Mouse (Mus musculus) v-Abl transformed pro-B cells (cell line): ENCODE measurements around the gene Slc29a1.

ENCODE experiments used
- in situ Hi-C, 2 experiments: fragments of 400-800 bp; cut with MboI; formaldehyde crosslinking; loops; one replicate each; pipeline ENCODE4 v1.15.1; 2025; ENCODE audit not compliant: unreplicated experiment in 2 of 2

Gene Slc29a1

DNA sequence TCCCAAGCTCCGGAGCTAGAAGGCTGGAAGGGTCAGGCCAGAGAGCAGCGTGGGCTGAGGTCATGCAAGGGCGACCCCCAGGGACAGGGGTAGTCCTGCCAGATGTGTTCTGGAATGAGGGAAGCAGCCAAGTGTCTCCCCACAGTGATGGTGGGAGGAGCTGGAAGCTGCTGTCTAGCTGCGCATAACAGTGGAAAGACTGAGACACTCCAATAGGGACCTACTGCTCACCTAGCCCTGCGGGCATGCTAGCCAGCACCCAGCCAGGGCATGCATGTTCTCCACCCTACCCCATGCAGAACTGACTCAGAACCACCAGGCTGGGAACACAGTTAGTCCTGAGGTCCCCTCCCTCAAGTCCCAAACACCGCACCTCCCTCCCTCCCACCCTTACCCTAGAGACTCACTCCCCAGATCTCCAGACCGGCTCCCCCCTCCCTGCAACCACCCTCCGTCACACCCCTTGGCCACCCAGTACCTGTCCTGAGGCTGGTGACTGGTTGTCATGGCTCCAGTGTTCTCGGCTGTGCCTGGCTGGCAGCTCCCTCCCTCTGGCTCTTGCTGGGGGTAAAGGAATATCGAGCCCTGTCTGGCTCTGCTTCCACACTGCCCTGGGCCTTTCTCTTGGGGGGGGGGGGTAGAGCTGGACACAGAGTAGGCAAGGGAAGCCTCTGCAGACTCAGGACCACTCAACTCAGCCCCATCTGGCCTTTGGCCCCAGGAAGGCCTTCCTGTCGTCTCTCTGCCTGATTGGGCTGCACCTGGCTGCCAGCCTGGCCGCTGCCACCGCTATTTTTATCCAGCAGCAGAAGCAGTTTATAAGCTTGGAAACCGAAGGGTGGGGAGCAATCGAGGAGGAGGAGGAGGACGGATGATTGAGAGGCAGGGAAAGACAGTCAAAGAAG, 7.5 kb downstream of the Slc29a1 start:
- in situ Hi-C loops: loop anchor here in 1 of 2 experiments (5.0 kb wide), 1 partner anchor 35 kb away; no protein-coding TSS in a partner anchor

DNA sequence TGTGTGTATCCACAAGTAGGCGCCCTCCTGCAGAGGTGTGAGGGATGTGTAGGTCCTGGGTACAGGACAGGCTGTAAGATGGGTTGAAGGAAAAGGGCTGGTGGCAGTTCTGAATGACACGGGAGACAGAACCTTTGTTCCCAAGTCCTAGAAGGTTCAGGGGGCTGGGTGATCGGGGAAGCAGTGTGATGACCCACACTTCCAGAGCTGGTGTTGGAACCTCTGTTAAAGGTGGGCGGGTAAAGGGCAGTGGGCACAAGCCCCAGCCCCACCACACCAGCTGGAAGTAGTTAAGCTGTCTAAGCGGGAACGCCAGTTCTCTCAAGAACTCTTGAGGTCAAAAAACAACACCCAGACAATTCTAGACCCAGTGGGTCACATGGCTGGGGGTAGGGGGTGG, 9.0 kb downstream of the Slc29a1 start:
- in situ Hi-C loops: loop anchor here in 1 of 2 experiments (5.0 kb wide), 1 partner anchor 37 kb away; no protein-coding TSS in a partner anchor

DNA sequence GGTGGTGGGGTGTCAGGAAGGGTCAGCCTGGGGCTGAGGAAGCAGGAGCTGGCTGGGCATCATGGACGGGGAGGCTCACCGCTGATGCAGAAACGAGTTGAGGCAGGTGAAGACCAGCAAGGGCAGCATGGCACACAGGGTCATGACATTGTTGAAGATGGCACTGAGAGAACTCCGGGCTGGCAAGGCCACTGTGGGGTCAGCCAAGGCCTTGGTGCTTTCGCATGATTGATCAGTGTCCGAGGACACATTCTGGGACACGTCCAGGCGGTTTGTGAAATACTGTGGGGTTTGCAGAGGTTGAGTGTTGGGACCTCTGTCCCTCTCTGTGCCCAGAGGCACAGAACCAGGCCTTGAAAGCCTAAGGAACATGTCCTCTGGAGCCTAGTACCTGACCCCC, 9.6 kb downstream of the Slc29a1 start:
- in situ Hi-C loops: loop anchor here (5.0 kb wide), 2 partner anchors 37 to 127 kb away; no protein-coding TSS in a partner anchor

DNA sequence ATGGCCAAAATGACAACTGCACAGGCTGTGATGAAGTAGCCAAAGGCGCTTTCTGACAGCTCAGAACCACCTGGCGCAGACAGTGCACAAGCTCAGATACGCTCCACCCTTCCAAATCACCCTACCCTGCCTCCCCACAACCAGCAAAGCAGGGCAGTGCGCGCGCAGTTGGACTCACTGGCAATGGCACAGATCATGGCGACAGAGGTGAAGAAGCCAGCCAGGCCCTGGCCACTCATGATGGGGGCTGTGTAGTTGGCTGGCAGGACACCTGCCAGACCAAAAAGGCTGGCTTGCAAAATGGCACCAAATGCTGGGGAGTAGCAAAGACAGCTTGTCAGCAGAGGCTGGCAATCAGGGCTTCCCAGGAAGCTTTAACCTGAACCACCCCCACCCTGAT, 10.2 kb downstream of the Slc29a1 start:
- in situ Hi-C loops: loop anchor here in 1 of 2 experiments (5.0 kb wide), 2 partner anchors 38 to 128 kb away; no protein-coding TSS in a partner anchor

DNA sequence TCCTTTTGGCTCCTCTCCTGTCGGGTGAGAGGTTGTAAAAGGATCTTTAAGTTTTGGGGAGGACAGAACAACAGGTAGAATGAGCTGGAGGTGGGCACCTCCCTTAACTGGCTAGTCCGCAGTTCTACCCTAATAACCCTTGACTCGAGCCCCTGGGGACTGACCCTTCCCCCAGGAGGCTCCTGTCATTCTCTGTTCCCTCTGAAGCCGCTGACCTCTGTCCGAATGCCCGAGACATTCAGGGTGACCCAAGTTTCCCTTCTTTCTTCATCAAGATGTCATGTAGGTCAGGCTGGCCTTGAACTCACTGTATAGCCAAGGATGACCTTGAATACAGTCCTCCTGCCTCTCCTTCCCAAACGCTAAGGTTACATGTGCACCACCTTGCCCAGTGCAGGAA, 11.0 kb downstream of the Slc29a1 start:
- in situ Hi-C loops: loop anchor here in 1 of 2 experiments (5.0 kb wide), 2 partner anchors 39 to 129 kb away; no protein-coding TSS in a partner anchor

DNA sequence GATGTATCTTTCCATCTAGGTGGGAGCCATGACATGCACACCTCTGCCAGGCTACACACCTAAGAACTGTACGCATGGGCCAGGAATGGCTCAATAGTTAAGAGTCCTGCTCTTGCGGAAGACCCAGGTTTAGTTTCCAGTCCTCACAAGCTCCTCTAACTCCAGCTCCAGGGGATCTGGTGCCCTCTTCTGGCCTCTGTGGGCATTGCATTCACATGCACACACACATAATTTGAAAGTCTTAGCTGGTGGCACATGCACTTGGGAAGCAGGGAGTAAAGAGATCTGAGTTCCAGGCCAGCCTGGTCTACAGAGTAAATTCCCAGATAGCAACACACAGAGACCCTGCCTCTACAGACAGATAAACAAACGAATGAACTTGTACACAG, 13.0 kb downstream of the Slc29a1 start:
- in situ Hi-C loops: loop anchor here in 1 of 2 experiments (5.0 kb wide), 2 partner anchors 41 to 131 kb away; no protein-coding TSS in a partner anchor

DNA sequence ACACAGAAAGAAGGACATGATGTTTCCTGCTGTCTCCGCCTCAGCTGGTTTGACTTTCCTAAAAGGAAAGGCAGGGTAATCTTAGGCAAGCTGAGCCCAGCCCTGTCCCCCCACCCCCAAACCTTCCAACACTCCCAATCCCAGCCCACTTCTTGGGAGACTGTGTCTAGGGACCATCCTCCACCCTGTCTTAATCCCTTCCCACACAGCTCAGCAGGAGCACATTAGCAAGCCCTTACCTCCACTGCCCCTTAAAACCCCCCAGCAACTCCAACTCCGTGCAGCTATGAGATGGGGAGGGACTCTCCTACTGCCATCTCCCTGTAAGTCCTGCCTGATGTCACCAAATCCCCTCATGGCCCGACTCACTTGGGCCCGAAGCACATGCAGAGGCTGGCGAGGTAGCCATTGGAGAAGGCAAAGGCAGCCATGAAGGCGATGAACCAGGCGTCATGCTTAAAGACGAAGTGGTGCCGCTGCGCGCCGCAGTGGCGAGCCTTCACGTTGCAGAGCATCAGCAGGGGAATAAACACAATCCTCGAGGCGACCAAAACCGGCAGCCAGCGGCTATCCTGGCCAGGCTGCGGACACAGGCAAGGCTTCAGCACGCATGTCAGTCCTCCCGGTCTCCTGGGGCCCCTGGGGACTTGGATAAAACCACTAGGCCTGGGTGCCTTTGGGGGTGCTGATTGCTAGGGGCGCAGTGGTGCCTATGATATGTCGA, 13.5 kb downstream of the Slc29a1 start:
- in situ Hi-C loops: loop anchor here in 1 of 2 experiments (5.0 kb wide), 2 partner anchors 41 to 131 kb away; no protein-coding TSS in a partner anchor

DNA sequence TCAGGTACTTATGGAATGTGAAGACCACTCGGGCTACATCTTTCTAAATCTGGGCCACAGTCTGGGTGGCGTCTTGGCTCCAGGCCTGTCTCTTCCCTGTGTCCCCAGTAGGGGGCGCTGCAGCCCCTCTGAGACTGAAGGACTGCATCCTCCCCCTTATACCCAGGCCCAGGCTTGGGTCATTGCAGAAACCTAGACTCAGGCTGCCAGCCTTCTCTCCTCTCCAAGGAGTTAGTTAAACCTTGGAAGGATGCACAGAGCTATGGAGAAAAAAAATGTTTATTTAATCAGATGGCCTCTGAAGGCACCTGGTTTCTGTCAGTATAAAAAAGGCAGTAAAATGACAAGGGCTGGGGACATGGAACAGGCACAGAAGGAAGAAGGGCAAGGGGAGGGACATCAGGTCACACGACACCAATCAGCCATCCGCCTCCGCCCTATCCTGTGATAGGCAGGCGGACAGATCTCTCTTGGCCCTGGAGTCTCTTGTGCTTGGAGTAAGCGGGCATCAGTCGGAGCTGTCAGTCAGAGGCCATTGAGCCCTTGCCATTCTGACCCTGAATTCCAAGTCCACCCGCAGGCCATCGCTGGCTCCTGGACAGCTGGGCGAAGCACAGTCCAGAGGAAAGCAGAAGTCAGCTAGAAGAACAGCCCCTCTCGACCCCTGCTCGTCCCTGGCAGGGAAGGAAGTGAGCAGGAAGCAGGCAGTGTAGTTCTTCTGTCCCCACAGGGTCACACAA, 14.3 kb downstream of the Slc29a1 start:
- in situ Hi-C loops: loop anchor here (5.0 kb wide), 2 partner anchors 42 to 132 kb away; no protein-coding TSS in a partner anchor

DNA sequence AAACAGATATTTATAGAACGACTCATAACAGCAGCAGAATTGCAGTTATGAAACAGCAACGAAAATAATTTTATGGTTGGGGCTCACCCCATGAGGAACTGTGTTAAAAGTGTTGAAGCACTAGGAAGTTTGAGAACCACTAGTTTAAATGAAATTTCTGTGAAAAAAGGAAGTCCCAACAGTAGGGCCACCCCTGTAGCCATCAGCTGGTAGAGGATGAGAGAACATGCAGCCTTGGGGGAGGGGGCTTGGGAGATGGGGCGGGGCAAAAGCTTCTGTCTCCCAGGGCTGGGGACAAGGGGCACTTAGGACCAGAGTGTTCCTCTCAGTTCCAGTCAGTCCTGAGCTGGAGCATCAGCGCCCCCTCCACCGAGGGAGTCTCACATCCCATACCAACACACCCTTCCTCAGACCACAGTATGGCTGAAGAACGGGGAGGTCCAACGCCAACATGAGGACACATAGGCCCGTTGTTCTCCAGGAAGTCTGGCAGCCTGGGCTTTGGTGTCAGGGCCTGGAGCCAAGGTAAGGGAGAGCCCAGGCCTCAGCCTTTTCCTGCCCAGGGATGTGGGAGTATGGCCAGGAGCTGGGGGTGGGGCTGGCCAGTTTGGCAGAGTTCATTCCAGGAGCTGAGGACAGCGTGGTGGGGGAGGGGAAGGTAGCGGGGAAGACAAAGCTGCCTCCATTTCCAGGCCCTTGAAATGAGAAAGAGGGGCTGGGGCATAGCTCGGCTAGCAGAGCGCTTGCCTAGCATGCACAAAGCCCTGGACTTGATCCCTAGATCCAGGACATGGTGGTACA, 15.1 kb downstream of the Slc29a1 start:
- in situ Hi-C loops: loop anchor here in 1 of 2 experiments (5.0 kb wide), 1 partner anchor 133 kb away; no protein-coding TSS in a partner anchor

DNA sequence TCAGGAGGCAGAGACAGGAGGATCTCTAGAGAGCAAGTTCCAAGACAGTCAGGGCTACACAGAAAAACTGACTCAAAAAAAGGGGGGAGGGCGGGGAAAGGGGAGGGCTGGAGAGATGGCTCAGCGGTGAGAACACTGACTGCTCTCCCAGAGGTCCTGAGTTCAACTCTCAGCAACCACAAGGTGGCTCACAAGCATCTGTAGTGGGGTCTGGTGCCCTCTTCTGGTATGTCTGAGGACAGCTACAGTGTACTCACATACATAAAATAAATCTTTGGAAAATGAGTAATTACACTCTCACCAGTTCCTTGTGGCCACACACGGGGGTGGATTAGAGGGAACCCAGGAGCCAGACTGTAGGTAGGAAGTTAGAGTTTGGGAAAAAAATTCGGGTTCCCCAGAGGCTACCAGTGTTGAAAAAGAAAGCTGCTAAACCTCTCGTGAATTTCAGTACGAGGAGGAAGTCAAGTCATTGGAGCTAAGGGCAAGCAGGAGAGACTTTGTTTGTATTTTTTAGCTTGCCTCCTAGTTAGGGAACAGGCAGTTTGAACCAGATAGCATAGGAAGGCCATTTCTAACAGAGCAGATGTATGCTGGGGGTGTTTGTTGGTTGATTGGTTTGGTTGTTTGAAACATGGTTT, 16.6 kb downstream of the Slc29a1 start:
- in situ Hi-C loops: loop anchor here in 1 of 2 experiments (5.0 kb wide), 1 partner anchor 134 kb away; no protein-coding TSS in a partner anchor

DNA sequence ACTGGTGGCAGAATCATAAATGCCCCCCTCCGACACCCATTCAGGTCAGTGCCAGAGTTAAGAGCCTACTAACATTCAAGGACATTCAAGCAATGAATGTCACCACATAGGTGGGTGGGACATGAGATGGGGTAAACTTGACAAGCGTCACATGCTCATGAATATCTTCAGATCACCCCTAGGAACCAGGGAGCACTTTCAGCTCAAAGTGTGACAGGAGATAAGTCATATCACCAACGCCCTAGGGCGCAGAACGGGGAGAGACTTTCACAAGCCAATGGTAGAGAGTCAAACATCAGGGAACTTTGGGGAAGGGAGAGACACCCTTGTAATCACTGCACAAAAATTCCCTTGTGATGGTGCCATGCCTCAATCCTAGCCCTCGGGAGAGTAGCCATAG, 17.2 kb downstream of the Slc29a1 start:
- in situ Hi-C loops: loop anchor here in 1 of 2 experiments (5.0 kb wide), 1 partner anchor 135 kb away; no protein-coding TSS in a partner anchor

DNA sequence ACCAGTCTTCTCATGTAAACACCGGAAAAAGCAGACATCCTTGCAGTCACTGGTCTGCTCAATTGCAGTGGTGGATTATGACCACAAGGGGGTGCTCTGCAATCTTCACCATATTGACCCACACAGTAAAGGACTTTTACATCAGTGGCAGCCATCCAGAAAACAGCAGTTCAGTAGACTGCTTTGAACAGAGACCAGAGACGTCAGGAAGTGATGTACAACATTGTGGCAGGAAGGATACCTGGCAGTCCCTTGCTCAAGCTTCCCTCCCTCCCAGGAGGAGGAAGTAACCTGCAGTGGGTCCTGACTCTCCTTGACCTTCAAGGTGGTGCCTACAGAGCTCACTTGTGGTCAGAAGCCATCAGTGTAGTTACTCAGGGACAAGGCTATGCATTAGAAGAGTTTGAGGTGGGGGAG, 17.8 kb downstream of the Slc29a1 start:
- in situ Hi-C loops: loop anchor here in 1 of 2 experiments (5.0 kb wide), 1 partner anchor 136 kb away; no protein-coding TSS in a partner anchor

DNA sequence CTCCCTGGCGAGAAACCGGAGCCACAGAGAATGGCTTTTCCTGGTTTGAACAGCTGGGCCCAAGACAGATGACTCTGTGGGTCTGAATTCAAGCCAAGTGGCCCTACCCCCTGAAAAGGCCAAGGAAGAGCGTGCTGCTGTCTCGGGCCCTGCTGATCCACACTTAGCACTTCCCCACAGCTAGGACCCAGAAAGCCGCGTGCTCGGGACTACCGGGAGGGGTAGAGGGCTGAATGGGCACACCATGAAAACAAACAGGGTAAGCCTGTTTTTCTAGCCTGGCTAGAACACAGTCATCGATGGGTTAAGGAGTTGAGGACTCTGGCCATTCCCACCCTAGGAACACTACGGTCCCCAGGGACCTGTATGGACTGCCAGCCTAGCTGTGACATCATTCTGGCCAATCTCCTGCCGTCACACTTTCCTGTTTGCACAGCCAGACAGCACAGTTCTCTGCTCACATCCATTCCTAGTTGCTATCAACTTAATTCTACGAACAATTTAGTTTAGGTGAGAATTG, 18.4 kb downstream of the Slc29a1 start:
- in situ Hi-C loops: loop anchor here in 1 of 2 experiments (5.0 kb wide), 1 partner anchor 136 kb away; no protein-coding TSS in a partner anchor

DNA sequence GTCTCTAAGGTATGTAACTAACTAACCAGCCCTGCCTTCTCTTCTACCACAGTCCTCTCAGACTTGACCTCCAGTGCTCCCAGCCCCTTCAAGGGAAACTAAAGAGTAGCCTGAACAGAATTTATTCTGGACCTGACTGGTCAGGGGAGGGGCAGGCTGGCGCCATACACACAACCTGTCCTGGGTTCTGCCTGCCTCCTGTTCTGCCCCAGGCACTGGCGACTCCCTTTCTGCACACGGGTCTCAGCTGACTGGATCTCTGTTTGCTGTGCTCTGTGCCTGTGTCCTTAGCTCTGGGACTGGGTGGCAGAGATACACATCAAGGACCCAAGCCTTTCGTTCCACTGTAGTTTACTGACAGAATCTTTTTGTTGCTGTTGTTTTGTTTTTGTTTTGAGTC, 19.9 kb downstream of the Slc29a1 start:
- in situ Hi-C loops: no loop called here

DNA sequence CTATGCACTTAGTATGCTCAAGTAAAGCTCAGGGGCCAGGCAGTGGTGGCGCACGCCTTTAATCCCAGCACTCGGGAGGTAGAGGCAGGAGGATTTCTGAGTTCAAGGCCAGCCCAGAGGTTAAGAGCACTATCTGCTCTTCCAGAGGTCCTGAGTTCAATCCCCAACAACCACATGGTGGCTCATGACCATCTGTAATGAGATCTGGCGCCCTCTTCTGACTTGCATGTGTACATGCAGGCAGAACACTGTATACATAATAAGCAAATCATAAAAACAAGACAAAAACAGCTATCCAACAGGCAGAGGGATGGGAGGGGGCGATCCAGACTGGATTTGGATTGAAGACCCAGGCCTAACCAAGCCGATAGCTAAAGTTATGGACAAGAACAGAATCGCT, 20.6 kb downstream of the Slc29a1 start:
- in situ Hi-C loops: no loop called here

DNA sequence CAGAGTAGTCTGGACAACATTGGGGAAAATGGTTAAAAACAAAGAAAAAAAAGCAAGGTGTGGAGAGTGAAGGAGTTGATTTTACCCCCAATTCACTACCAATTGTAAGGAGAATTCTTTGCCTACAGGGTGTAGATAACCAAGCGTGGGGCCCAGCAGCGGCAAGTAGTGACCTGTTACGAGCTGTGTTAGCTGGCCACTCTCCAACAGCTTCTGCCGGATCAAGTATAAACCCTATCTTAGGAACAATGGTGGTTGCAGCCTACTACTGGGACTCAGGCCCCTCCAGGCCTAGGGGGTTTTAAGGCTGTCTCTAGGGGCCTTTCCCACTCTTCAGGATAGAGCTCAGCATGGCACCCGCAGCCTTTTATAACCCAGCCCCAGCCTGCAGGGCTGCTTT, 21.2 kb downstream of the Slc29a1 start:
- in situ Hi-C loops: no loop called here

DNA sequence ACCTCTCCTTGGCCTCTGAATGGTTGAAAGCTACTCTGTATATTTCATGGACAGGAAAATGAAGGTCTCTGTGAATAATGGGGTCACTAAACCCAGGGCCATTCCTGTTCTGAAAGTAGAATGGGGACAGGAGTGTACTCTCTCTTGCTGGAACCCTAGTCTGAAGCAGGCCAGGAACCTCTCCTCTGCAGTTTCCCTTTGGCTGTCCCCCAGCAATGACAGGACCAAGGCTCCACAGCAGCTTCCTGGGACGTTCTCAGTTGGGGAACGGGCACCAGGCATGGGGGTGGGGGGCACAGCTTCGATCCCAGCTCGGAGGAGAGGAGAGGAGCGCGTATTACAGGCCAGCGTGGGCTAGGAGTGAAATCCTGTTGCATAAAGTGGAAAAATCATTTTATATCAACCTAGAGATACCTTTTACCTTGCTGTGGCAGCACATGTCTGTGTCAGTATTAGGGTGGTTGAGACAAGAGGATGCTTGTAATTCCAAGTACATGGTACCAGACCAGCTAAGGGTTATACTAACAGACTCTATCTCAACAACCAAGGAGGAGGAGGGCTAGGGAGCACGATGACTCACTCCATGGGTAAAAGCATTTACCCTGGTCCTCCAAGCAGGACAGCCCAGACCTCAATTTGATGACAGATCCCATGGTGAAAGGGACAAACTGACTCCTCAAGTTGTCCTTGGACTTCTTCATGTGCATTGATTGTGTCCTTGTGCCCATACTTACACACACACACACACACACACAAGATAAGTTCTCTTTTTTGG, 24.1 kb downstream of the Slc29a1 start:
- in situ Hi-C loops: no loop called here
